Mouse (Mus musculus) C2C12 (cell line): Measurements from ENCODE around the gene Coro1c. TPM values are rescaled to one million over a fixed set of nuclear protein-coding genes. Genes with fewer than 3 reads are reported as not detected.

Source experiments
- H3K27me3 ChIP-seq: one replicate; pipeline ENCODE4 v1.6.1; 2011; ENCODE audit not compliant: control insufficient read depth, insufficient read depth, insufficient read length
- H3K36me3 ChIP-seq: one replicate; pipeline ENCODE4 v1.6.1; 2011; ENCODE audit not compliant: control insufficient read depth, insufficient read depth
- H3K4me3 ChIP-seq: one replicate; pipeline ENCODE4 v1.5.1; 2011; ENCODE audit warnings: mild to moderate bottlenecking, control low read depth; ENCODE audit not compliant: poor library complexity, insufficient read depth, severe bottlenecking
- H3K79me2 ChIP-seq: one replicate; pipeline ENCODE4 v1.6.1; 2011; ENCODE audit not compliant: control insufficient read depth, insufficient read depth
- H3K79me3 ChIP-seq: one replicate; pipeline ENCODE4 v1.6.1; 2011; ENCODE audit warnings: low read depth, control low read depth
- H3ac ChIP-seq: one replicate; pipeline ENCODE3; 2011; ENCODE audit warnings: low read depth; ENCODE audit not compliant: control insufficient read depth, insufficient read length
- CEBPB ChIP-seq: IDR thresholded peaks from one replicate; pipeline ENCODE4 v1.6.1; 2011; ENCODE audit warnings: low read depth, mild to moderate bottlenecking, control low read depth, moderate library complexity
- CTCF ChIP-seq: IDR thresholded peaks from one replicate; pipeline ENCODE4 v1.5.1; 2011; ENCODE audit not compliant: control insufficient read depth, insufficient read depth, insufficient read length
- FOSL1 ChIP-seq: IDR thresholded peaks from one replicate; pipeline ENCODE4 v1.8.0; 2011; ENCODE audit warnings: mild to moderate bottlenecking, low read length; ENCODE audit not compliant: poor library complexity, insufficient read depth, severe bottlenecking
- MAX ChIP-seq: IDR thresholded peaks from one replicate; pipeline ENCODE4 v1.6.1; 2011; ENCODE audit warnings: mild to moderate bottlenecking, control low read depth
- MYOD1 ChIP-seq: IDR thresholded peaks from one replicate; pipeline ENCODE4 v1.6.1; 2011; ENCODE audit warnings: low read depth; ENCODE audit not compliant: control insufficient read depth, insufficient read length
- MYOG ChIP-seq: IDR thresholded peaks from one replicate; pipeline ENCODE4 v1.6.1; 2011; ENCODE audit not compliant: control insufficient read depth, insufficient read length; ENCODE audit errors: extremely low read depth
- USF1 ChIP-seq: IDR thresholded peaks from one replicate; pipeline ENCODE4 v1.6.1; 2011; ENCODE audit warnings: low read depth, mild to moderate bottlenecking, control low read depth, moderate library complexity
- polyA plus RNA-seq: library from polyadenylated mRNA; unstranded; fragments of >200 nt; fragmentation: generic; extraction: Trizol; gene quantifications from one replicate; pipeline ENCODE4 v1.2.1, GENCODE M21; 2012; ENCODE audit warnings: missing spikeins

Gene Coro1c
- polyA plus RNA-seq, 1 experiment, result 156 TPM

DNA sequence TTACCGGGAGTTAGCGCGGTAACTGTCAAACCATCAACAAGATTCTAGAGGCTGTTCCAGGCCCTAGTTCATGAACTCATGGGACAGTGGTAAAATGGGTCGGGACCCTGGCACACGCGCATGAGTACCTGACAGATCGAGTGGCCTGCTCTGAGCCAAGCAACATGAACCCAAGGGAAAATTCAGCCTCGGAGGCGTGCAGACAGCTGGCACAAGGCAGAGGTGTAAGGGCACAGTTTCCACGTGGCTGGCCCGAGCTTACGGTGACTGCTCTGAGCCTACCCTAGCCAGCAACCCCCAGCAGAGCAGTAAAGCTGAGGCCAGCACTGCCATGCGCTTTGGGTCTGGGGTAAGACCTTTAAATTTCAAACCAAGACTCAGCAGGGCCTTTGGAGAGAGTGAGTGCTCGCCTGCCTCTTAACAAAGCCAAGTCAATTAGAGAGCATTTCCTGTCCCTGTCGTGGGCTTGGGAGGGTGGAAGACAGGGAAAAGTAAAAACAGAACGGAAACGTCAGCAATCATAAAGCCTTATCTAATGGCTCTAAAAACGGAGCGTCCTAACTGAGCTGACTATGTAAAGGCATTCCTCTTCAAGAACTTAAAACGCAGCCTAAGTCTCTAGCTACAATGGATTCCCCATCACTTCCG, 38.0 kb downstream of the Coro1c start:
- Histone ChIP-seq H3K79me3 (peaks cover 63% of the 10 kb centered on the region), H3ac (no peak overlapping the region)
- TF ChIP-seq CEBPB, result no peak
- TF ChIP-seq MAX, result no peak
- no peak for TF ChIP-seq MYOG
- TF ChIP-seq USF1, result no peak
- no peak for TF ChIP-seq CTCF
- no peak for TF ChIP-seq FOSL1
- no peak for TF ChIP-seq MYOD1

GRCm38 (mm10) chr5:113869132-113869531, 39.4 kb downstream of the Coro1c start:
- Histone ChIP-seq H3ac (no peak overlapping the region), H3K79me3 (peaks cover 66% of the 10 kb centered on the region), H3K79me2 (peaks cover 90% of the 10 kb centered on the region), H3K36me3 (peaks cover 32% of the 10 kb centered on the region), H3K4me3 (no peak overlapping the region), H3K27me3 (no peaks in the 10 kb centered on the region)
- TF ChIP-seq MYOD1 (peak; percentile 94), MYOG (no peak)

More for the DNA sequence above, 38.0 kb downstream of the Coro1c start:
- peaks cover 23% of the 10 kb centered on the region for H3K36me3 ChIP-seq
- no peak overlapping the region for H3K4me3 ChIP-seq
- H3K79me2 ChIP-seq, result peaks cover 84% of the 10 kb centered on the region
- no peaks in the 10 kb centered on the region for H3K27me3 ChIP-seq

- H3K79me3 ChIP-seq, result peaks cover 57% of the 10 kb centered on the region
- no peaks in the 10 kb centered on the region for H3K27me3 ChIP-seq
- peaks cover 53% of the 10 kb centered on the region for H3K36me3 ChIP-seq
- no peak overlapping the region for H3K4me3 ChIP-seq
- H3K79me2 ChIP-seq, result peaks cover 100% of the 10 kb centered on the region
- TF ChIP-seq USF1 (no peak), MYOG (no peak), MAX (no peak), MYOD1 (no peak), CEBPB (no peak), FOSL1 (no peak), CTCF (no peak)
- H3ac ChIP-seq, result no peak overlapping the region
Measured at GRCm38 (mm10) chr5:113864992-113865391, 43.6 kb downstream of the Coro1c start.

- Histone ChIP-seq H3ac (no peak overlapping the region), H3K36me3 (peaks cover 53% of the 10 kb centered on the region), H3K79me3 (peaks cover 52% of the 10 kb centered on the region), H3K79me2 (peaks cover 100% of the 10 kb centered on the region), H3K4me3 (no peak overlapping the region), H3K27me3 (no peaks in the 10 kb centered on the region)
- TF ChIP-seq MAX (no peak), FOSL1 (no peak), MYOD1 (no peak), CTCF (no peak), USF1 (no peak), MYOG (no peak), CEBPB (no peak)
Measured at GRCm38 (mm10) chr5:113863994-113864393, 44.6 kb downstream of the Coro1c start.

GRCm38 (mm10) chr5:113862418-113862817, 46.1 kb downstream of the Coro1c start:
- Histone ChIP-seq H3K4me3 (no peak overlapping the region), H3K79me3 (peaks cover 41% of the 10 kb centered on the region), H3ac (no peak overlapping the region), H3K36me3 (peaks cover 53% of the 10 kb centered on the region), H3K79me2 (peaks cover 100% of the 10 kb centered on the region), H3K27me3 (no peaks in the 10 kb centered on the region)
- no peak for TF ChIP-seq USF1
- TF ChIP-seq CTCF, result no peak
- TF ChIP-seq CEBPB, result no peak
- TF ChIP-seq FOSL1, result no peak
- no peak for TF ChIP-seq MAX
- no peak for TF ChIP-seq MYOD1
- no peak for TF ChIP-seq MYOG

- H3K36me3 ChIP-seq, result peaks cover 55% of the 10 kb centered on the region
- H3K79me2 ChIP-seq, result peaks cover 100% of the 10 kb centered on the region
- H3K79me3 ChIP-seq, result peaks cover 33% of the 10 kb centered on the region
- H3K4me3 ChIP-seq, result no peak overlapping the region
- H3K27me3 ChIP-seq, result no peaks in the 10 kb centered on the region
- TF ChIP-seq CEBPB (no peak), FOSL1 (no peak), MAX (no peak), USF1 (no peak), CTCF (no peak), MYOG (no peak), MYOD1 (no peak)
- H3ac ChIP-seq, result no peak overlapping the region
Measured at GRCm38 (mm10) chr5:113861294-113861693, 47.3 kb downstream of the Coro1c start.
